Comparison of ENCODE assay signal across 25 mouse cellular contexts in the genomic region with DNA sequence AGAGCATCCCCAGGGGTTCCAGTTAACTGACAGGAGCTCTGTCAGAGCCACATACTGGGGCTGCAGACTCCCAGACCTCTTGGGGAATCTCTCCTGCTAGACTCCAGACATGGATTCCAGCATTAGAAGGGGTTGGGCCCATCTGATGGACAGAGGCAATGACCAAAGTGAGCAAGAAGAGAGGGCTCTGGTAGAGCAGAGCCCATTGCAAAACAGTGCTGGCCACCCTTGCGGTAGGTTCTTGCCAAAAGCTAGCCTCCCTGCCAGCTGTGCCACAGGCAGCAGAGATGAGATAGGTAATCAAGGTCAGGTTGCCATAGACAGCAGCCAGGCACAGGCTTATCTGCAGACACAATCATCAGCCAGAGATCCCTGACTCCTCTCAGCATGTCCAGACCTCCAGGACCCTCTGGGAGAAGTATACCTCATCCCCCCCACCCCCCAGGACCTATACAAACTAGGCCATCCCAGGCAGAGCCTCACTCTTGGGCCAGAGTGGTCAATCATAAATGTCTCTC.
DNase-seq lines count a peak whose midpoint lies in the region; ATAC-seq and TF ChIP-seq lines count a peak whose summit lies in the region.
"Had no signal": no experiment of that assay in that cellular context is flagged by ENCODE, and none has a peak within 500 bp of the region (broad histone marks: within the 10 kb centered on the region; RNA-seq: fewer than 3 reads in every experiment).

No protein-coding gene starts in this region.

- no peak for ATAC-seq in midbrain, postnatal 0 days (ENCODE audit: low FRiP score)
- ATAC-seq: activated CD4-positive, CD25-positive, alpha-beta regulatory T cell, adult 4 months; forebrain, embryonic 14.5 days; inflammation-experienced regulatory T-cells, adult 6 months; lung, postnatal 0 days had no signal

- 96% methylated on average over 1 of the region's 1 CpGs for WGBS in midbrain, embryonic 10.5 days
- WGBS in midbrain, postnatal 0 days, result 81% methylated on average over 1 of the region's 1 CpGs

- peaks cover 52% of the 10 kb centered on the region for H3K4me1 ChIP-seq in midbrain, embryonic 10.5 days
- peaks cover 13% of the 10 kb centered on the region for H3K4me1 ChIP-seq in midbrain, postnatal 0 days (ENCODE audit: insufficient read depth, low read length)
- H3K4me1 ChIP-seq: megakaryocyte, embryonic 14.5 days had no signal

- no peaks in the 10 kb centered on the region for H3K9me3 ChIP-seq in midbrain, embryonic 10.5 days (replicated peaks)
- no peaks in the 10 kb centered on the region for H3K9me3 ChIP-seq in midbrain, postnatal 0 days (ENCODE audit: low read length)
- H3K9me3 ChIP-seq: neural tube, embryonic 13.5 days had no signal

- 0 out of 2 replicates have a peak overlapping the region, but pooled peaks have one; percentile 14 for H3K27ac ChIP-seq in midbrain, embryonic 10.5 days (replicated peaks)
- no peak overlapping the region for H3K27ac ChIP-seq in midbrain, postnatal 0 days (ENCODE audit: low read depth, low read length)
- H3K27ac ChIP-seq: stomach, postnatal 0 days had no signal

- no peak for TF ChIP-seq CTCF in midbrain, postnatal 0 days (IDR thresholded peaks at IDR 0.05)

- peaks cover 18% of the 10 kb centered on the region for H3K27me3 ChIP-seq in midbrain, embryonic 10.5 days (ENCODE audit: low read depth, poor library complexity, severe bottlenecking)
- H3K27me3 ChIP-seq in midbrain, postnatal 0 days (ENCODE audit: insufficient read depth, low read length), result no peaks in the 10 kb centered on the region; the same call in 1 of the 2 replicates
- H3K27me3 ChIP-seq: CH12.LX; megakaryocyte, embryonic 14.5 days; neural tube, embryonic 13.5 days had no signal

- no peak overlapping the region for H3K4me3 ChIP-seq in midbrain, embryonic 10.5 days
- no peak overlapping the region for H3K4me3 ChIP-seq in midbrain, postnatal 0 days (ENCODE audit: low read depth, low read length)
- H3K4me3 ChIP-seq: neural tube, embryonic 13.5 days had no signal

- H3K9ac ChIP-seq in midbrain, postnatal 0 days (replicated peaks; ENCODE audit: low read length, poor library complexity, severe bottlenecking), result no peak overlapping the region
- H3K9ac ChIP-seq: neural tube, embryonic 13.5 days had no signal

- H3K4me2 ChIP-seq in midbrain, postnatal 0 days (ENCODE audit: low read depth, low read length, poor library complexity, severe bottlenecking), result no peak overlapping the region
- H3K4me2 ChIP-seq: neural tube, embryonic 13.5 days had no signal

- intact Hi-C loops in heart, postnatal 14 days (cut with DNase I), result no loop called here

- H3K36me3 ChIP-seq in midbrain, embryonic 10.5 days, result no peaks in the 10 kb centered on the region
- no peaks in the 10 kb centered on the region for H3K36me3 ChIP-seq in midbrain, postnatal 0 days (ENCODE audit: insufficient read depth, low read length)
- H3K36me3 ChIP-seq: neural tube, embryonic 13.5 days had no signal

- DNase-seq in adrenal gland, adult (ENCODE audit: inconsistent age in 2 of 2, low spot score in 1 of 2), result peak; percentile 5 to 54
- no peak for DNase-seq in adrenal gland, adult 18-20 months (ENCODE audit: low spot score in 2 of 2)
- peak; percentile 81 for DNase-seq in heart, adult 11 months
- DNase-seq in heart, postnatal 14 days, result no peak
- no peak for DNase-seq in midbrain, embryonic 10.5 days (ENCODE audit: low spot score)
- DNase-seq in midbrain, postnatal 0 days (ENCODE audit: low spot score), result no peak
- peak; percentile 66 for DNase-seq in adrenal gland, postnatal 14 days
- no peak for DNase-seq in thymus, postnatal 0 days (ENCODE audit: low spot score)
- DNase-seq: cerebellum, adult 11 months; cerebellum, adult 9-10 months; cerebellum, postnatal 36 days; kidney, adult 11 months; layer of hippocampus, adult 9-11 months; liver; right cerebral cortex, adult 18-20 months; thymus, adult 18-20 months; thymus, postnatal 36 days had no signal

Comparison
In these comparisons a context has a peak if more than half of its experiments do, and no peak if none do; other contexts are left out.
1. DNase-seq: peak in adrenal gland, adult (2 of 2), heart, adult 11 months (single experiment) and adrenal gland, postnatal 14 days (single experiment); none in adrenal gland, adult 18-20 months (0 of 2), heart, postnatal 14 days (0 of 2), midbrain, embryonic 10.5 days (single experiment), midbrain, postnatal 0 days (single experiment) and thymus, postnatal 0 days (single experiment).